Mouse (Mus musculus): ENCODE results near the gene Pdia3. TPM values are rescaled to one million over a fixed set of nuclear protein-coding genes. Genes with fewer than 3 reads are reported as not detected.
"Not testable (repeated sequence)": the region's sequence is repeated elsewhere in the genome, so short reads cannot be mapped to it uniquely, and the experiment has no call there.

Pdia3 gene
- 542 and 571 TPM in 2 replicates for polyA plus RNA-seq (2014; fragmentation: Nextera tagmentation; extraction: Ambion mirVana)

DNA sequence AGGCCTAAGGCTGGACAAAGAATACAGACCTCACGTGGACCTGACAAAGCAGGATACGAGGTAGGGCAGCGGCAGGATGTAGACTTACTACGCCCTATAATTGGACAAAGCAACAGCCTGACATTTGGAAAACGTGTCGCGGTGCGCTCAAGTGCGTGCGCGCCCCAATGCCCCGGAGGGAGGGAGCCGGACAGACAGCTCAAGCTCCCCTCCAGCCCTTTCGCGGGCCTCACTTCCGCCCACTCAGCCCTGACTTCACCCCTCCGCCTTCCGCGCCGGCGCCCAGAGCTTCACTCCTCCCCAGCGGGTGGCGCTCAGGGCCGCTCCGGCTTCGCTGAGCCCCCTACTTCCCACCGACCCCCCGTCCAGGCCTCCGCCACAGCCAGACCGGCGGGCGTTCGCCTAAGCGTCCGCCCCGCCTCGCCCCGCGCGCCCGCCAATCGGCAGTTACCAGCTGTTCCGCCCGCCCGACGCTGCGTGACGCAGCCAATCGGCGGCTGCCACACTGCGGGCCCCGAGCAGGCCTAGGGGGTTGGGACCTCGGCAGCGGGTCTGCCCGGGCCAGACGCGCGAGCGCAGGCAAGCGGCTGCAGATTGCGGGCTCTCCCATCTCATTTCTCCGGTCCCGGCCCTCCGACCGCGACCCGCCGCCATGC lies at the start of gene Pdia3, which contains the start of gene Catsper2:
Gene Pdia3, plus strand, starts transcription at position 389 of the 656 bp plus-strand sequence.
Gene Catsper2, minus strand, starts transcription at position 406 of the 656 bp plus-strand sequence.
- peaks cover 11% of the 10 kb centered on the region; the same call in 1 of the 2 replicates for H3K4me1 ChIP-seq (ENCODE audit: control insufficient read depth, insufficient read depth, low read length)
- under 1% methylated on average over 67 of the region's 68 CpGs for WGBS
- peak; percentile 99 for ATAC-seq (ENCODE audit: low FRiP score, low TSS enrichment)

DNA sequence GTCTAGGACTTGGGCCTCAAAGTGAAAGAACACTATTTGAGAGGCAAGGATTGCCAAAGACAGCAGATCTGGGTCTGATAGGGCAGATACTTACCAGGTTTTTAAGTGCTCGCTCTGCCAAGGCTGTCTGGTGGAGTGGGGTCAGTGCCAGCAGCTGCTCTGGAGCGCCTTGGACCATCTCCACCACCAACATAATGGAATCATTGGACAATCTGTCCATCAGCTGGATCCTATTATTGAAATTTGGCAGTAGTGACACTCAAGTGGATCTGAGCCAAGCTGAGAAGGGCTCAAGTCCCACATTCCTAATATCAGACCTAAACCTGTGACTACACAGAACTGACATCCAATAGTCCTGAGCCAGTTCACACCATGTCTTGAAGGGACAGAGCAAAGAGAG lies 44.7 kb upstream of the Pdia3 start:
- no peaks in the 10 kb centered on the region for H3K36me3 ChIP-seq (ENCODE audit: control insufficient read depth, insufficient read depth, low read length)
- H3K4me1 ChIP-seq (ENCODE audit: control insufficient read depth, insufficient read depth, low read length), result no peaks in the 10 kb centered on the region
- no peak overlapping the region for H3K4me3 ChIP-seq (ENCODE audit: low read length)
- H3K27ac ChIP-seq (ENCODE audit: low read depth, low read length), result no peak overlapping the region
- WGBS, result 90% methylated on average over 2 of the region's 2 CpGs
- no peak overlapping the region for H3K4me2 ChIP-seq (replicated peaks; ENCODE audit: low read depth, low read length)
- H3K27me3 ChIP-seq (ENCODE audit: control insufficient read depth, insufficient read depth, low read length), result no peaks in the 10 kb centered on the region
- H3K9me3 ChIP-seq (ENCODE audit: control insufficient read depth, low read length), result no peaks in the 10 kb centered on the region
- no peak overlapping the region for H3K9ac ChIP-seq (ENCODE audit: low read depth, low read length)
- no peak for ATAC-seq (ENCODE audit: low FRiP score, low TSS enrichment)

More for the DNA sequence above, at the start of gene Pdia3, which contains the start of gene Catsper2:
- Histone ChIP-seq H3K36me3 (ENCODE audit: control insufficient read depth, insufficient read depth, low read length) (peaks cover 22% of the 10 kb centered on the region), H3K4me3 (ENCODE audit: low read length) (peak within 1 kb of the TSS; percentile 98), H3K9ac (ENCODE audit: low read depth, low read length) (peak within 1 kb of the TSS; percentile 99), H3K9me3 (ENCODE audit: control insufficient read depth, low read length) (no peaks in the 10 kb centered on the region), H3K4me2 (replicated peaks; ENCODE audit: low read depth, low read length) (peak within 1 kb of the TSS; percentile 70), H3K27ac (ENCODE audit: low read depth, low read length) (peak within 1 kb of the TSS; percentile 98), H3K27me3 (ENCODE audit: control insufficient read depth, insufficient read depth, low read length) (no peaks in the 10 kb centered on the region)

GRCm38 (mm10) chr2:121370921-121371320 lies 42.7 kb upstream of the Pdia3 start:
- H3K9me3 ChIP-seq (ENCODE audit: control insufficient read depth, low read length), result no peaks in the 10 kb centered on the region
- ATAC-seq (ENCODE audit: low FRiP score, low TSS enrichment), result no peak
- no peaks in the 10 kb centered on the region for H3K36me3 ChIP-seq (ENCODE audit: control insufficient read depth, insufficient read depth, low read length)
- no peaks in the 10 kb centered on the region for H3K27me3 ChIP-seq (ENCODE audit: control insufficient read depth, insufficient read depth, low read length)
- H3K9ac ChIP-seq (ENCODE audit: low read depth, low read length), result no peak overlapping the region
- no peak overlapping the region for H3K27ac ChIP-seq (ENCODE audit: low read depth, low read length)
- no peaks in the 10 kb centered on the region for H3K4me1 ChIP-seq (ENCODE audit: control insufficient read depth, insufficient read depth, low read length)
- no peak overlapping the region for H3K4me2 ChIP-seq (replicated peaks; ENCODE audit: low read depth, low read length)
- WGBS, result 82% methylated on average over 5 of the region's 5 CpGs
- no peak overlapping the region for H3K4me3 ChIP-seq (ENCODE audit: low read length)

GRCm38 (mm10) chr2:121372266-121372665 lies 41.3 kb upstream of the Pdia3 start:
- Histone ChIP-seq H3K27me3 (ENCODE audit: control insufficient read depth, insufficient read depth, low read length) (no peaks in the 10 kb centered on the region), H3K36me3 (ENCODE audit: control insufficient read depth, insufficient read depth, low read length) (no peaks in the 10 kb centered on the region), H3K9me3 (ENCODE audit: control insufficient read depth, low read length) (no peaks in the 10 kb centered on the region), H3K4me1 (ENCODE audit: control insufficient read depth, insufficient read depth, low read length) (no peaks in the 10 kb centered on the region), H3K27ac (ENCODE audit: low read depth, low read length) (no peak overlapping the region), H3K9ac (ENCODE audit: low read depth, low read length) (no peak overlapping the region), H3K4me3 (ENCODE audit: low read length) (no peak overlapping the region), H3K4me2 (replicated peaks; ENCODE audit: low read depth, low read length) (no peak overlapping the region)
- ATAC-seq (ENCODE audit: low FRiP score, low TSS enrichment), result no peak
- 79% methylated on average over 3 of the region's 3 CpGs for WGBS

DNA sequence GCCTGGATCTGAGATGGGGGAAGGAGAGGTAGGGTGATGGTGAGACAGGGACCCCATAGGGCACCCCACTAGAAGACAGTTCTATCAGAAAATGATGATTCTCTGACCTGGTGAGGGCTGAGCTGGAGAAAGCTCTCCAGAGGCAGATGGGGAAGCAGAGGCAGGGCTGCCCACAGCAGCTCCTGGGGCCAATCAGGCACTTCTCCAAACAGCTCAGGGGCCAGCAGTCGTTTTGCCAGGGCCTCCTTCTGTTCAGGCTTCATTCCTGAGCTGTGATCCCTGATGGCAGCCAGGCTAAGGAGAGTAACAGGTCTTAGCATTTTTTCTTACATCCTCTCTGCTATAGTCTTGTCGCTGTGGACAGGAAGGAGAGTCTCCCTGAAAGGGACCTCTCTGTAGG lies 38.8 kb upstream of the Pdia3 start:
- Histone ChIP-seq H3K36me3 (ENCODE audit: control insufficient read depth, insufficient read depth, low read length) (no peaks in the 10 kb centered on the region), H3K27me3 (ENCODE audit: control insufficient read depth, insufficient read depth, low read length) (no peaks in the 10 kb centered on the region), H3K27ac (ENCODE audit: low read depth, low read length) (no peak overlapping the region), H3K4me1 (ENCODE audit: control insufficient read depth, insufficient read depth, low read length) (no peaks in the 10 kb centered on the region), H3K9me3 (ENCODE audit: control insufficient read depth, low read length) (no peaks in the 10 kb centered on the region), H3K4me2 (replicated peaks; ENCODE audit: low read depth, low read length) (no peak overlapping the region), H3K4me3 (ENCODE audit: low read length) (no peak overlapping the region), H3K9ac (ENCODE audit: low read depth, low read length) (no peak overlapping the region)
- no peak for ATAC-seq (ENCODE audit: low FRiP score, low TSS enrichment)
- WGBS, result 64% methylated on average over 2 of the region's 2 CpGs

GRCm38 (mm10) chr2:121386961-121387575 lies 26.5 kb upstream of the Pdia3 start, which contains the start of gene Strc:
TSS of gene Strc (minus strand) at chr2:121387168.
- H3K9ac ChIP-seq (ENCODE audit: low read depth, low read length); H3K9me3 ChIP-seq (ENCODE audit: control insufficient read depth, low read length); H3K36me3 ChIP-seq (ENCODE audit: control insufficient read depth, insufficient read depth, low read length); H3K4me1 ChIP-seq (ENCODE audit: control insufficient read depth, insufficient read depth, low read length); H3K27ac ChIP-seq (ENCODE audit: low read depth, low read length); H3K4me2 ChIP-seq (replicated peaks; ENCODE audit: low read depth, low read length); ATAC-seq (ENCODE audit: low FRiP score, low TSS enrichment); H3K27me3 ChIP-seq (ENCODE audit: control insufficient read depth, insufficient read depth, low read length); H3K4me3 ChIP-seq (ENCODE audit: low read length): not testable (repeated sequence)
- 96% methylated on average over 15 of the region's 17 CpGs for WGBS

DNA sequence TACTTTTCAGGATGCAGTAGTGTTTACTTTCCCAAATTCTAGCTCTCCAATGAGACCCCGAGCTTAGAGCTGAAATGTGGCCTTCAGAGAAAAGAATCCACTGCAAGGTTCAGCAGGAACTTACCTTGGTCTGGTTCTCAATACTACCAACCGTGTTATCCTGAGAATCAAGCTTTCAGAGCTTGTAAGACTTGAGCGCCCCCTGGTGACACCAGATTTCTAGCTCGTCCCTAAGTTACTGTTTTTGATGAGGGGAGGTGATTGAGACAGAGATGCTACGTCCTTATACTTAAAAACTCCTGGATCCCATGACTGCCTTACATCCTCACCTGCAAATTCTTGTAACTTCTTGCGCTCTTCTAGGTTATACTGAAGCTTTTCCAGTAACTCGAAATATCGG lies 17.0 kb upstream of the Pdia3 start:
- Histone ChIP-seq H3K4me1 (ENCODE audit: control insufficient read depth, insufficient read depth, low read length) (no peaks in the 10 kb centered on the region), H3K9me3 (ENCODE audit: control insufficient read depth, low read length) (no peaks in the 10 kb centered on the region), H3K4me2 (replicated peaks; ENCODE audit: low read depth, low read length) (no peak overlapping the region), H3K27me3 (ENCODE audit: control insufficient read depth, insufficient read depth, low read length) (no peaks in the 10 kb centered on the region), H3K36me3 (ENCODE audit: control insufficient read depth, insufficient read depth, low read length) (no peaks in the 10 kb centered on the region), H3K9ac (ENCODE audit: low read depth, low read length) (no peak overlapping the region), H3K4me3 (ENCODE audit: low read length) (no peak overlapping the region), H3K27ac (ENCODE audit: low read depth, low read length) (no peak overlapping the region)
- 10% methylated on average over 8 of the region's 8 CpGs for WGBS
- 0 out of 2 replicates have a peak, but pooled peaks have one; percentile 32 for ATAC-seq (ENCODE audit: low FRiP score, low TSS enrichment)

- no peak overlapping the region for H3K9ac ChIP-seq (ENCODE audit: low read depth, low read length)
- no peaks in the 10 kb centered on the region for H3K36me3 ChIP-seq (ENCODE audit: control insufficient read depth, insufficient read depth, low read length)
- no peaks in the 10 kb centered on the region for H3K9me3 ChIP-seq (ENCODE audit: control insufficient read depth, low read length)
- H3K4me2 ChIP-seq (replicated peaks; ENCODE audit: low read depth, low read length), result no peak overlapping the region
- ATAC-seq (ENCODE audit: low FRiP score, low TSS enrichment), result no peak
- no peak overlapping the region for H3K27ac ChIP-seq (ENCODE audit: low read depth, low read length)
- no peaks in the 10 kb centered on the region for H3K4me1 ChIP-seq (ENCODE audit: control insufficient read depth, insufficient read depth, low read length)
- no peaks in the 10 kb centered on the region for H3K27me3 ChIP-seq (ENCODE audit: control insufficient read depth, insufficient read depth, low read length)
- H3K4me3 ChIP-seq (ENCODE audit: low read length), result no peak overlapping the region
Observed at GRCm38 (mm10) chr2:121403296-121403695, 10.3 kb upstream of the Pdia3 start.

GRCm38 (mm10) chr2:121408160-121408559 lies 5.4 kb upstream of the Pdia3 start:
- Histone ChIP-seq H3K9me3 (ENCODE audit: control insufficient read depth, low read length) (no peaks in the 10 kb centered on the region), H3K36me3 (ENCODE audit: control insufficient read depth, insufficient read depth, low read length) (no peaks in the 10 kb centered on the region), H3K9ac (ENCODE audit: low read depth, low read length) (no peak overlapping the region), H3K27ac (ENCODE audit: low read depth, low read length) (no peak overlapping the region), H3K4me2 (replicated peaks; ENCODE audit: low read depth, low read length) (no peak overlapping the region), H3K4me1 (ENCODE audit: control insufficient read depth, insufficient read depth, low read length) (no peaks in the 10 kb centered on the region), H3K4me3 (ENCODE audit: low read length) (no peak overlapping the region), H3K27me3 (ENCODE audit: control insufficient read depth, insufficient read depth, low read length) (no peaks in the 10 kb centered on the region)
- WGBS, result 38% methylated on average over 4 of the region's 4 CpGs
- no peak for ATAC-seq (ENCODE audit: low FRiP score, low TSS enrichment)
